In the genomic region with DNA sequence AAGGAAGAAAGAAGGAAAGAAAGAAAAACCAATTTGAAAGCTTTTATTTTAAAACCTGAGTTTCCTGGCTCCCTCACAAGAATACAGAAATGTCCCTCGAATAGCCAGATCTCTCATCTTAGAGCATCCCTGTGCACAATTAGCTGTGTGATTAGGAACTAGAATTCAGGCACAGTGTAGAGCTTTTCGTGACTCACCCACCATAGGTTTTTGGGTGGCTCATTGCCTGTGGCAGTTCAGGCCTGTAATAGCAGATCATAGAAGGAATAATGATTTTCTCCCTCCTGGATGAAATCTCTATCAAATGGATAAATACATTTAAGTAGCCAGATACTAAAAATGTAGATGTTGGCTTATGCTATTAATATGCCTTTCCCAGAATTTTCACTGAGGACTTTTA, we compare ENCODE assay signal across 16 mouse cellular contexts.
"Had no signal": no experiment of that assay in that cellular context is flagged by ENCODE, and none has a peak within 500 bp of the region (broad histone marks: within the 10 kb centered on the region; RNA-seq: fewer than 3 reads in every experiment).

No protein-coding gene starts in this region.

- H3K27ac ChIP-seq: neural tube, embryonic 12.5 days; neural tube, embryonic 13.5 days; neural tube, embryonic 15.5 days; stomach, embryonic 15.5 days; stomach, postnatal 0 days had no signal

- H3K4me2 ChIP-seq: neural tube, embryonic 12.5 days; neural tube, embryonic 13.5 days; neural tube, embryonic 15.5 days; stomach, embryonic 15.5 days had no signal

- DNase-seq: retina, postnatal 1 day; right cerebral cortex, postnatal 14 days; right cerebral cortex, postnatal 25 days; right cerebral cortex, postnatal 4 days; spleen, adult 18-20 months; thymus, adult 18-20 months; thymus, adult 2 months; thymus, postnatal 14 days; thymus, postnatal 25 days; thymus, postnatal 36 days; thymus, postnatal 4 days had no signal

- H3K9me3 ChIP-seq: neural tube, embryonic 12.5 days; neural tube, embryonic 13.5 days; neural tube, embryonic 15.5 days; stomach, embryonic 15.5 days had no signal

- H3K4me3 ChIP-seq: neural tube, embryonic 12.5 days; neural tube, embryonic 13.5 days; neural tube, embryonic 15.5 days; stomach, embryonic 15.5 days had no signal

- H3K4me1 ChIP-seq: neural tube, embryonic 12.5 days; neural tube, embryonic 13.5 days; neural tube, embryonic 15.5 days; stomach, embryonic 15.5 days had no signal

- H3K27me3 ChIP-seq: neural tube, embryonic 12.5 days; neural tube, embryonic 13.5 days; neural tube, embryonic 15.5 days; stomach, embryonic 15.5 days had no signal

- H3K9ac ChIP-seq: neural tube, embryonic 12.5 days; neural tube, embryonic 13.5 days; neural tube, embryonic 15.5 days; stomach, embryonic 15.5 days had no signal

- H3K36me3 ChIP-seq: neural tube, embryonic 12.5 days; neural tube, embryonic 13.5 days; neural tube, embryonic 15.5 days; stomach, embryonic 15.5 days had no signal
